In the genomic region with DNA sequence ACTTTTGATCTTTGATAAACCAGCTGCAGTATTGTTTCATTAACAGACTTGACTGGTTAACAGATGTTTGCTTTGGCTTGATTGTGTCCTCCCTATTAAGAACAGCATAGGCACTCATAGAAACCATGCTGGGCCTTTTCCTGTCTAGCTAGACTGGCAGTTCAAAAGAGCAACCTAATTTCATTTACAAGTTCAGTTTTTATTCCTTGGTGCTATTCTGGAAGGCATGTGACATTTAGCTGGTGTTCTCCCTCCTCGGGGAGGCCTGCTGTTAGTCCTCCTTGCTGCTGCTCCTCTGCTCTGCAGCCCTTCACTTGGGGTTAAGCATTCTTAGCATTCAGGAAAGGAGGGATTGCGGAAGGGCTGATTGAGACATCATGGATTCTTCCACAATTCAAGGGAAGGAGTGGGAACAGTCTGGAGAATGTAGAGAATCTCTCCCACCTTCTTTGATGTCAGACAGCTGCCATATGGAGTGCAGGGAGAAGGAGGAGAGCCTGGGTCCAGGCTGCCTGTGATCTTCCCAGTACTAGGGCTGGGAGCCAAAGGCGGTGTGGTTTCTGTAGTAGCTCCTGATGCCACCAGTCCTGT, we compare ENCODE assay signal across 9 mouse cellular contexts. TPM values are rescaled to one million over a fixed set of nuclear protein-coding genes. Genes with fewer than 3 reads are reported as not detected.
A peak's percentile ranks its signal among the peaks of the same experiment; 100 is the strongest.
DNase-seq lines count a peak whose midpoint lies in the region; ATAC-seq and TF ChIP-seq lines count a peak whose summit lies in the region.
"Had no signal": no experiment of that assay in that cellular context is flagged by ENCODE, and none has a peak within 500 bp of the region (broad histone marks: within the 10 kb centered on the region; RNA-seq: fewer than 3 reads in every experiment).

No protein-coding gene starts in this region.

- no peaks in the 10 kb centered on the region for H3K9me3 ChIP-seq in forebrain, embryonic 13.5 days (replicated peaks)
- H3K9me3 ChIP-seq in forebrain, embryonic 11.5 days (ENCODE audit: control insufficient read depth, low read length), result no peaks in the 10 kb centered on the region
- no peaks in the 10 kb centered on the region for H3K9me3 ChIP-seq in E14TG2a.4 (ENCODE audit: low read length)
- no peaks in the 10 kb centered on the region for H3K9me3 ChIP-seq in hindbrain, embryonic 15.5 days
- H3K9me3 ChIP-seq in lung, embryonic 16.5 days (ENCODE audit: control insufficient read depth, low read length), result no peaks in the 10 kb centered on the region
- no peaks in the 10 kb centered on the region for H3K9me3 ChIP-seq in stomach, embryonic 14.5 days (ENCODE audit: control insufficient read depth, low read depth, low read length)

- peaks cover 10% of the 10 kb centered on the region for H3K36me3 ChIP-seq in forebrain, embryonic 13.5 days (ENCODE audit: poor library complexity, severe bottlenecking)
- no peaks in the 10 kb centered on the region for H3K36me3 ChIP-seq in forebrain, embryonic 11.5 days (ENCODE audit: control insufficient read depth, insufficient read depth, low read length)
- peaks cover 93% of the 10 kb centered on the region for H3K36me3 ChIP-seq in E14TG2a.4 (ENCODE audit: insufficient read depth, low read length)
- no peaks in the 10 kb centered on the region for H3K36me3 ChIP-seq in hindbrain, embryonic 15.5 days
- no peaks in the 10 kb centered on the region for H3K36me3 ChIP-seq in lung, embryonic 16.5 days (ENCODE audit: control insufficient read depth, insufficient read depth, low read length)
- peaks cover 4% of the 10 kb centered on the region; the same call in 1 of the 2 replicates for H3K36me3 ChIP-seq in stomach, embryonic 14.5 days (ENCODE audit: control insufficient read depth, insufficient read depth, low read length)

- H3K27ac ChIP-seq in forebrain, embryonic 13.5 days, result peak overlapping the region; percentile 83
- H3K27ac ChIP-seq in forebrain, embryonic 11.5 days (ENCODE audit: low read depth, low read length), result no peak overlapping the region
- H3K27ac ChIP-seq in hindbrain, embryonic 15.5 days (replicated peaks), result peak overlapping the region; percentile 23
- H3K27ac ChIP-seq in lung, embryonic 16.5 days (ENCODE audit: low read length), result peak overlapping the region; percentile 18
- H3K27ac ChIP-seq in stomach, embryonic 14.5 days (ENCODE audit: low read length), result peak overlapping the region; percentile 55; the same call in 1 of the 2 replicates

- DNase-seq in forebrain, embryonic 11.5 days (ENCODE audit: low spot score), result no peak
- peak; percentile 27 for DNase-seq in embryo, embryonic 9.5 days (ENCODE audit: extremely low spot score)
- no peak for DNase-seq in thymus, adult 18-20 months

- H3K4me3 ChIP-seq in forebrain, embryonic 13.5 days, result no peak overlapping the region
- no peak overlapping the region for H3K4me3 ChIP-seq in forebrain, embryonic 11.5 days (ENCODE audit: low read depth, low read length)
- peak overlapping the region; percentile 20 for H3K4me3 ChIP-seq in E14TG2a.4 (replicated peaks; ENCODE audit: low read length)
- H3K4me3 ChIP-seq in hindbrain, embryonic 15.5 days, result no peak overlapping the region
- no peak overlapping the region for H3K4me3 ChIP-seq in lung, embryonic 16.5 days (ENCODE audit: low read length)
- no peak overlapping the region for H3K4me3 ChIP-seq in stomach, embryonic 14.5 days (ENCODE audit: low read depth, low read length)

- no peak overlapping the region; the same call in 1 of the 2 replicates for H3K9ac ChIP-seq in forebrain, embryonic 13.5 days
- H3K9ac ChIP-seq in forebrain, embryonic 11.5 days (ENCODE audit: low read length), result no peak overlapping the region
- no peak overlapping the region for H3K9ac ChIP-seq in hindbrain, embryonic 15.5 days
- no peak overlapping the region for H3K9ac ChIP-seq in lung, embryonic 16.5 days (ENCODE audit: low read length)
- H3K9ac ChIP-seq in stomach, embryonic 14.5 days (replicated peaks; ENCODE audit: low read depth, low read length), result 0 out of 2 replicates have a peak overlapping the region, but pooled peaks have one; percentile 10

- 27% methylated on average over 3 of the region's 3 CpGs for WGBS in forebrain, embryonic 13.5 days
- 38% methylated on average over 3 of the region's 3 CpGs for WGBS in forebrain, embryonic 11.5 days
- 48% methylated on average over 3 of the region's 3 CpGs for WGBS in hindbrain, embryonic 15.5 days
- WGBS in lung, embryonic 16.5 days, result 22% methylated on average over 3 of the region's 3 CpGs
- 26% methylated on average over 3 of the region's 3 CpGs for WGBS in stomach, embryonic 14.5 days

- ATAC-seq in forebrain, embryonic 13.5 days, result 0 out of 2 replicates have a peak, but pooled peaks have one; percentile 67
- ATAC-seq in forebrain, embryonic 11.5 days (replicated peaks; ENCODE audit: low FRiP score), result no peak
- ATAC-seq in hindbrain, embryonic 15.5 days (ENCODE audit: low FRiP score, low read depth), result no peak
- peak; percentile 90 for ATAC-seq in lung, embryonic 16.5 days (ENCODE audit: low read depth)
- ATAC-seq in stomach, embryonic 14.5 days (ENCODE audit: insufficient number of reproducible peaks, insufficient read depth, low FRiP score, low read depth), result peak; percentile 74; the same call in 1 of the 2 replicates

- H3K4me1 ChIP-seq in forebrain, embryonic 13.5 days, result peaks cover 58% of the 10 kb centered on the region
- peaks cover 7% of the 10 kb centered on the region; the same call in 1 of the 2 replicates for H3K4me1 ChIP-seq in forebrain, embryonic 11.5 days (replicated peaks; ENCODE audit: control insufficient read depth, insufficient read depth, low read length)
- H3K4me1 ChIP-seq in E14TG2a.4 (replicated peaks; ENCODE audit: low read depth, low read length), result peaks cover 97% of the 10 kb centered on the region
- peaks cover 53% of the 10 kb centered on the region for H3K4me1 ChIP-seq in hindbrain, embryonic 15.5 days (replicated peaks)
- peaks cover 22% of the 10 kb centered on the region for H3K4me1 ChIP-seq in lung, embryonic 16.5 days (replicated peaks; ENCODE audit: control insufficient read depth, insufficient read depth, low read length)
- H3K4me1 ChIP-seq in stomach, embryonic 14.5 days (ENCODE audit: control insufficient read depth, insufficient read depth, low read length), result peaks cover 33% of the 10 kb centered on the region

- TF ChIP-seq CTCF in E14TG2a.4 (conservative IDR thresholded peaks at IDR 0.05; ENCODE audit: low read length), result no peak

- peak overlapping the region; percentile 21; the same call in 1 of the 2 replicates for H3K4me2 ChIP-seq in forebrain, embryonic 13.5 days
- no peak overlapping the region for H3K4me2 ChIP-seq in forebrain, embryonic 11.5 days (ENCODE audit: low read depth, low read length, severe bottlenecking)
- no peak overlapping the region for H3K4me2 ChIP-seq in hindbrain, embryonic 15.5 days
- peak overlapping the region; percentile 33; the same call in 1 of the 2 replicates for H3K4me2 ChIP-seq in lung, embryonic 16.5 days (ENCODE audit: low read depth, low read length)
- H3K4me2 ChIP-seq in stomach, embryonic 14.5 days (replicated peaks; ENCODE audit: low read depth, low read length), result peak overlapping the region; percentile 7; the same call in 1 of the 2 replicates

- H3K27me3 ChIP-seq in forebrain, embryonic 13.5 days, result no peaks in the 10 kb centered on the region
- no peaks in the 10 kb centered on the region for H3K27me3 ChIP-seq in forebrain, embryonic 11.5 days (ENCODE audit: control insufficient read depth, insufficient read depth, low read length)
- no peaks in the 10 kb centered on the region for H3K27me3 ChIP-seq in E14TG2a.4 (ENCODE audit: insufficient read depth, low read length)
- H3K27me3 ChIP-seq in hindbrain, embryonic 15.5 days, result no peaks in the 10 kb centered on the region
- H3K27me3 ChIP-seq in lung, embryonic 16.5 days (ENCODE audit: control insufficient read depth, insufficient read depth, low read depth, low read length), result no peaks in the 10 kb centered on the region
- no peaks in the 10 kb centered on the region for H3K27me3 ChIP-seq in stomach, embryonic 14.5 days (ENCODE audit: control insufficient read depth, insufficient read depth, low read length)
- H3K27me3 ChIP-seq: CH12.LX had no signal

RNA-seq across cellular contexts. Expression of a gene that starts 42.7 kb away (rescaled TPM):
- polyA plus RNA-seq in forebrain, embryonic 13.5 days (2015; fragmentation: Nextera tagmentation; extraction: Ambion mirVana), result 33.0 and 34.1 TPM in 2 replicates
- polyA plus RNA-seq in forebrain, embryonic 11.5 days (2014; fragmentation: Nextera tagmentation; extraction: Ambion mirVana), result 33.1 and 34.5 TPM in 2 replicates
- polyA plus RNA-seq in hindbrain, embryonic 15.5 days (2015; fragmentation: Nextera tagmentation; extraction: Ambion mirVana), result 17.5 and 17.6 TPM in 2 replicates
- polyA plus RNA-seq in lung, embryonic 16.5 days (2015; fragmentation: Nextera tagmentation; extraction: Ambion mirVana), result 9.7 and 10.5 TPM in 2 replicates
- 28.3 and 32.3 TPM in 2 replicates for polyA plus RNA-seq in stomach, embryonic 14.5 days (2014; fragmentation: Nextera tagmentation; extraction: Ambion mirVana)

Comparison
In these comparisons a context has a peak if more than half of its experiments do, and no peak if none do; other contexts are left out.
1. ATAC-seq: peak in forebrain, embryonic 13.5 days (single experiment), lung, embryonic 16.5 days (single experiment) and stomach, embryonic 14.5 days (single experiment); none in forebrain, embryonic 11.5 days (single experiment) and hindbrain, embryonic 15.5 days (single experiment).
2. H3K4me2 ChIP-seq: peak in forebrain, embryonic 13.5 days (single experiment), lung, embryonic 16.5 days (single experiment) and stomach, embryonic 14.5 days (single experiment); none in forebrain, embryonic 11.5 days (single experiment) and hindbrain, embryonic 15.5 days (single experiment).